Mouse (Mus musculus) right cerebral cortex, postnatal 10 days (tissue): Measurements from ENCODE around the gene Cox14.
"Not testable (repeated sequence)": the region's sequence is repeated elsewhere in the genome, so short reads cannot be mapped to it uniquely, and the experiment has no call there.

Experiments used
- DNase-seq, 2 experiments: peaks; one replicate each; pipeline ENCODE4 v3.0.0; 2021; ENCODE audit warnings: low spot score in 2 of 2

Cox14 gene

DNA sequence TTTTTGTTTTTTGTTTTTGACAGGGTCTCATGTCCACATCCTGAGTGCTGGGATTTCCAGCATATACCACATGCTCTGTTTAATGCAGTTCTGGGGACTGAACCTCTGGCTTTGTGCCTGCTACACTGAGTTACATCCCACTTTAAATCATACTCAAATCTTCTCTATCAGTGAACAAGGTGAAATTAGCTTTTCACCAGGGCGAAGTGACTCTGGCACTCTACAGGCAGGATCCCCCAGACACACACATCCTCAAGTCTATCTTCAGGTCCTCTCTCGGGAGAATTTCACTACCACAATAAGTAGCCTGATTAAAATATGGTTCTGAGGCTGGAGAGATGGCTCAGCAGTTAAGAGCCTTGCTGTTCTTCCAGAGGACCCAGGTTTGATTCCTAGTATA lies 1.1 kb downstream of the Cox14 start:
- DNase-seq = no peak

DNA sequence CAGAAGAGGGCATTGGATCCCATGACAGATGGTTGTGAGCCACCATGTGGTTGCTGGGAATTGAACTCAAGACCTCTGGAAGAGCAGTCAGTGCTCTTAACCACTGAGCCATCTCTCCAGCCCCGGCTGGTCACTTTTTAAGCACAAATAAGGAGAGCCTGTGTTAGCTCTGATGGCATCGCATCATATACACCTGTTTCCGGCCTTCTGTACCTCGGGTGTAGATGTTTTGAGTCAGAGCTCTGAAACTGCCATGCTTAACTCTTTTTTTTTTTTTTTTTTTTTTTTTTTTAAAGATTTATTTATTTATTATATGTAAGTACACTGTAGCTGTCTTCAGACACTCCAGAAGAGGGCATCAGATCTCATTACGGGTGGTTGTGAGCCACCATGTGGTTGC lies 1.6 kb downstream of the Cox14 start:
- not testable (repeated sequence) for DNase-seq

DNA sequence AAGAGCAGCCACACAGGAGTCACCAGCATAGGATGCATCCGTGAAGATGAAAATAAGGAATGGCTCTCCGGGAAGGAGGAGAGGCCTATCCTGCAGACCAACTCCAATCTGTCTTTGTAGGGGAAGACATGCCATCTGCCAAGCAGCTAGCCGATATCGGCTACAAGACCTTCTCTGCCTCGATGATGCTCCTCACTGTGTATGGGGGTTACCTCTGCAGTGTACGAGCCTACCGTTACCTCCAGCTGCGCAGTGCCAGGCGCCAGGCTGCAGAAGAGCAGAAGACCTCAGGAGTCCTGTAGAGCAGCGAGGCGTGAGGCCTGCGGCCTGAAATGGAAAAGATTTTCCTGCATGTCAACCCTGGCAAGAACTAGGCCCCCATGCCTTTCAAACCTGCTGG lies 2.1 kb downstream of the Cox14 start:
- no peak for DNase-seq

DNA sequence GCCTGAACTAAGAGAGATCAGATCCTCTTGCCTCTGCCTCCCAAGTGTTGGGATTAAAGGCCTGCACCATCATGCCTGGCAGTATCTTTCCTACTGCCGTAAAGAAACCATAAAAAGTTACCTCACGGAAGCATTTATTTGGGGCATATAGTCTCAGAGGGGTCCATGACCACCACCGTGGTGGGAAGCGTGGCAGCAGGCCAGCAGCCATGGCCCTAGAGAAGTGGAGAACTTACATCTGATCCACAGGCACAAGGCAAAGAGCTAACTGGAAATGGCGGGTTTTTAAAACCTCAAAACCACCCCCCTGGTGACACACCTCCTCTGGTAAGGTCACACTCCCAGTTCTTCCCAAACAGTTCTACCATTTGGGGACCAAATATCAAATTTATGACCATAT lies 2.8 kb downstream of the Cox14 start:
- DNase-seq = no peak

DNA sequence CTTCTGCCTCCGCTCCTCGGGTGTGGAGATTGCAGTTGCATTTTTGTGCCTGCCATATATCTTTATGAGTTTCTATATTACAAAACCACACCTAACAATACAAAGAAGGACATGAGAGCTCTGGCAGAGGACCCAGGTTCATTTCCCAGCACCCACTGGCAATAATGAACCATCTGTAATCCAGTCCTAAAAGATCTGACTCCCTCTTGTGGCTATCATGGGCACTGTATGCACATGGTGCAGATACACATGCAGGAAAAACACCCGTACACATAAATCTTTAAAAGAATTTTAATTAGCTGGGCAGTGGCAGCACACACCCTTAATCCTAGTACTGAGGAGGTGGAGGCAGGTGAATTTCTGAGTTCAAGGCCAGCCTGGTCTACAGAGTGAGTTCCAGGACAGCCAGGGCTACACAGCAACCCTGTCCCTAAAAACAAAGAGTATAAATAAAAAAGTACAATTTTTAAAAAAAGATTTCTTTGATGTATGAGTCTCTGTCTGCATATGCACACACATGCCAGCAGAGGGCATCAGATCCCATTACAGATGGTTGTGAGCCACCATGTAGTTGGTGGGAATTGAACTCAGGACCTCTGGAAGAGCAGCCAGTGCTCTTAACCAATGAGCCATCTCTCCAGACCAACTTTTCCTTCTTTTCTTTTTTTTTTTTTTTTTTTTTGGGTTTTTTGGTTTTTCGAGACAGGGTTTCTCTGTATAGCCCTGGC lies 3.8 kb downstream of the Cox14 start:
- no peak for DNase-seq

DNA sequence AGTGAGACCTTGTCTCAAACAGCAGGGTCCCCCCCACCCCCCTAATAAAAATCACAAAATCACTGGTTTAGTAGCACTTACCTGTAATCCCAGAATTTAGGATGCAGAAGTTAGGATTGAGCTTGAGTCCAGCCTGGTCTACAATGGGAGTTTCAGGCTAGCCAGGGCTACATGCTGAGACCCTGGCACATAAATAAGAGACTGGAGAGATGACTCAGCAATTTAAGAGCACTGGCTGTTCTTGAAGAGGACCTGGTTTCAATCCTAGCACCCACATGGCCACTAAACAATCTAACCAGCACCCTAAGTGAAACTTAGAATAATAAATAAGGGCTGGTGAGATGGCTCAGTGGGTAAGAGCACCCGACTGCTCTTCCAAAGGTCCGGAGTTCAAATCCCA lies 5.7 kb downstream of the Cox14 start:
- no peak for DNase-seq

DNA sequence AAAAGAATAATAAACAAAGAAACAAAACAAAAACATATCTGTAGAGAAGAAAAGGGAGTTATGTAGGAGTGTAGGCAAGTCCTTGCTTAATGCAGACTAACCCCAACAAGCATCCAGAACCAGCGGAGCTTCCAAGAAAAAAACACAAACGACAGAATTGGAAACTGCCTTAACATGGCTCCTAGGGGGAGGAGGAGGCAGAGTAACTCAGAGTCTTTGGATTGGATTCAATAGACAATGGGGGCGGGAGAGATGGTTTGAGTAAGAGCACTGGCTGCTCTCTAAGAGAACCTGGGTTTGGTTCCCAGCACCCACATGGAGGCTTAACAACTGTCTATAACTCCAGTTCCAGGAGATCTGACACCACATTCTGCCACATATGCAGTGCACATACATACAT lies 6.3 kb downstream of the Cox14 start:
- DNase-seq = no peak

DNA sequence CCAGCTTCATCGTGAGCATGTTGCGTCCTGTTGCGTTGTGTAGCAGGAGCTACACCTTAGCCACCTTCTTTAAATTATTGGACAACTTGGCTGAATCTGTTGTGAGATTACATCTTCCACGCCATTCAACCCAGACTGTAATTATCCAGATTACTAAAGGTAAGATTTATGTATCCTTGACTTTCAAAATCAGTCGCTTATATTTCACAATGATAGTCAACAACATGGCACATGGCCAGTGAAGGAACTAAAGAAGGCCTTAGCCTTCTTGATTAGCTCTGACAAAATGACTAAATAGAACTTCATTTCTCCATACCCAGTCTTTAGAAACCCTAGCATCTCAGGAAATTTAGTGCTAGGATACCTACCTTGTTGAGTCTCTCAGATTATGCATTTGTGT lies 7.8 kb downstream of the Cox14 start:
- no peak for DNase-seq

DNA sequence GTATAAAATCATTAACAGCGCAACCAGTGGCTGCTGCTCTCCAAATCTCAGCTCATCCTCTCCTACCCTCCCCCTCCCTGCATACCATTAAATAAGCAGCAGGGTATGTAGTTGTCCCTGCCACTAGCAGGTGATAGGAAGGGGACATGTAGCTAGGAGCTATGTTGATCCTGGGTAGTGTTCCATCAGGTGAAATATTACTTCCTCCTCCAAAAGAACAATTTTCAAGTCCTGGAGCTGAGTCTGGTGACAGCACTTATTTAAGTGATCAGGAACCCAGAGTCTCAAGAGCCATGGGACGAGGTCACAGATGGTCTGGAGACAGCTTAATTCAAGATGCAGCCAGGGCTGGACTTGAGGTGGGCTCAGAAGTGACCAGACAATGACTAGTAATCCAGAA lies 10.2 kb downstream of the Cox14 start:
- peak; percentile 100 for DNase-seq

DNA sequence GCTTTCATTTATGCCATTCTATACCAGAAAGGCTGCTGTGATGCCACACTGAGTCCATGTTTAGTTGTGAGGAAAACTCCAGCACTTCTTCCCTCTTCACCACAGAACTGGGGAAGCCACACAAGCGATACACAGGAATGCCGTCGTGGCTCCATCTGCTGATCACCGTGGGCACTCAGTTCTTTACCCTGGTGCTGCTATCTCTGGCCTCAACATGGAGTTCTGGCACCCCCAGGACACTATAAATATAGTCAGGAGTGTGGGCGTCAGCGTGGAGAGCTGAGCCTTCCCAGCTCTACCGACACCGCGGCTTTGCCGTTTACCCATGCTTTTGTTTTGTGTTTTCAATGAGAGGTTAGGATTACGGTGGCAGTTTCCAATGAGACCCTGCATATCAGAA lies 11.3 kb downstream of the Cox14 start:
- no peak for DNase-seq

DNA sequence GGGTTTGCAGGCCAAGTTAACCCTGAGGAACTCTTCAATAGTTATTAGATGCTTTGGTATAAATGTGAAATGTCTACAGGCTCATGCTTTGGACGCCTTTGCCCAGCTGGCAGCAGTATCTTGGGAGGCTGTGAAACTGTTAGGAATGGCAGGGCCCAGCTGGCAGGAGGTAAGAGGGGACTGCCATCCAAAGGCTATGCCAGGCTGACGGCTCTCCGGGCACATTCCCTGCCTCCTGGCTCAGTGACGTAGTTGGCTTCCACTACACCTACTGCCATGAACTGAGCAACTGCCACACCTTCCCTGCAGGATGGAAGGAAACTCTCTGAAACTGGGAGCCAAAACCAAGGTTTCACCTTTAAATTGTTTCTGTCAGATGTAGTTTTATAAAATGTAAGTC lies 14.8 kb downstream of the Cox14 start:
- DNase-seq = no peak

DNA sequence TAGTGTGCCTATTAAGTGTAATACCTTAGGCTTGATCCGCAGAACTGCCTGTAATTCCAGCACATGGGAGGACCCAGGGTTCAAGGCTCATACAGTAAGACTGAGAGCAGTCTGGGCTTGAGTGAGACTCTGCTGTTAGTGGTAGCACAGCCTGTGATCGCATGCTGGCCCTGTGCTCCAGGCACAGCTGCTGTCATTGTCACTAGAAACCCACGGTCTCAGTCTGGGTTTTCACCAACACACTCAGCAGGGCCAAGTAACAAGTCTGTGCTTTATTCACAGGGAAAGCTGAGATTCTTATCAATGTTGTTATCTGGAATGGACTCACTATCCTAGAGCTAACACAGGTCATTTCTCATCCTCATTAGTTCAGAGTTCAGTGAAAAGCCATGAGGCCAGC lies 28.8 kb downstream of the Cox14 start:
- DNase-seq = no peak

DNA sequence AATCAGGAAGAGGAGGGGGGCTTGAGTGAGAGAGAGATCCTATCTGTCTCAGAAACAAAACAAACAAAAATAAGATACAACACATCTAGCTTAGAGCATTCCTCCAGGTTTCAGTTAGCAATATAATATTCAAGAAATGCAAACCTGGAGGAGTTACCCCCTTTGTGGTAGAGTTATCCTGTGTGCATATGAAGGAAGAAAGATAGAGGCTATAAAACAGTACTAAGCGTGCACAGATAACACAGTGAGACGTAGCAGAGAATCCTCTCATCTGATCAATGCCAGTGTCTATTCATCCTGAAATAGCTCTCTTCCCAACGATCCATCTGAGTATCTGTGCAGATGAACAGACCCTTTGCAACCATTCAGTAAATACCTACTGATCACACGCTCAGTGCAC lies 42.0 kb downstream of the Cox14 start:
- no peak for DNase-seq

DNA sequence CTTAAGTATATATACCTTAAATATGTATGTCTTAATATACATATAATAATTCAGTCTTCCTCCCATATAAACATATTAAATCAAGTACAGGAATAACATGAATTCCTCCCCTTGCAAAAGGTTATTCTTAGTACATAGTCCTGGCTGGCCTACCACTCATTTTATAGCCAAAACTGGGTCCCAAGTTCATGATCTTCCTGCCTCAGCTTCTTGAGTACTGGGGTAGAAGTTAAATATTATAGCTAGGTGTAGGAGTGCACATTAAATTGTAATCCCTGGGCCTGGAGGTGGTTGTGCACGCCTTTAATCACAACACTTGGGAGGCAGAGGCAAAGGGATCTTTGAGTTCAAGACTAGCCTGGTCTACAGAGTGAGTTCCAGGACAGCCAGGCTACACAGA lies 43.3 kb downstream of the Cox14 start:
- DNase-seq = no peak

DNA sequence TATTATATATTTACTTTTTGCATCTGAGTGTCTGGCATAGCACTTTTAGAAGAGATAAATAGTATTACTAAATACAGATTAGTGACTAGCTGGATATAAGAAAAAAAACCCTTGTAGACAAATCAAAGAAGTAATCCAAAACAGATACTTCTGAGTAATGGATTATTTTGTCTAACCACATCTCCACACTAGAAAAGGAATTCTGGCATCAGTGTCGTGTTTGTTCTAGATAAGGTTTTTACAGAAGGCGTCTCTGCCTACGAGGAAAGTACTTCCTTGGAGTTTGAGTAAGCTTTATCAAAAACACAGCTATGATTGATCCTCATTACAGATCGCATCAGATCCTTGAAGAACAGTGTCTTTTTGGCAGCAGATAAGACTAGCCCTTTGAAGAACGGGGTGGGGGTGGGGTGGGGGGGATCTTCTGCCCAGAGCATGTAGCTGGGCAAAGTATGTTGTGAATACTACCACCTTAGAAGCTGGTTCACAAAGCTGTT lies 45.6 kb downstream of the Cox14 start:
- no peak for DNase-seq

DNA sequence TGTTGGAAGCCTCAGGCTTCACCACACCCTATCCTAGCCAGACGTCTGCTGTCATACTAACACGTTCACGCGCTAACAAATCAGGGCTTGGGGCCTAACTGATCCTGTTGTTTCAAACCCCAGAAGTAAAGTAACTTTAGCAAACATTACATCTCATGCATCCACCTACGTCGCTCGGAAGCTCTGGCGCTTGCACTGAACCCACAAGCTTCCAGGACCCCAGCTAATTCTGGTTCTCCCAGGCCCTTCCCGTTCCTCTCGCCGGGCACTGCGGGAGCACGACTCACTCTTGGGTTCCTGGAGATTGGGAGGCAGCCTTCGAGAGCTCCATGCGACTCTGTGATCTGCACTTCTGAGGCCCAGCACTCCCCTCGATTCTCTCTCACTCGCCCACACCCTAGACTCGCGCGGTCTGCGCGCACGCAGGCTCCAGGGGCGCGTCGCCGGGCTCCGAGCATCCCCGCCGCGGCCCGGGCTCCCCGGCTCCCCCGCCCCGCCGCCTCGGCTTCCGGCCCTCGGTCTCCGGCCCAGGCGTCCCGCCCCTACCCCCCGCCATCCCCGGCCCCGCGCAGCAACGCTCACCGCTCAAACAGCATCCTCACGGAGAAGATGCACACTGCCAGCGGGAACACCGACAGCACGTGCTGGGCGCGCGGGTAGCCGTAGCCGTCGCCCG lies 46.3 kb downstream of the Cox14 start:
- DNase-seq = peak; percentile 47 to 48

DNA sequence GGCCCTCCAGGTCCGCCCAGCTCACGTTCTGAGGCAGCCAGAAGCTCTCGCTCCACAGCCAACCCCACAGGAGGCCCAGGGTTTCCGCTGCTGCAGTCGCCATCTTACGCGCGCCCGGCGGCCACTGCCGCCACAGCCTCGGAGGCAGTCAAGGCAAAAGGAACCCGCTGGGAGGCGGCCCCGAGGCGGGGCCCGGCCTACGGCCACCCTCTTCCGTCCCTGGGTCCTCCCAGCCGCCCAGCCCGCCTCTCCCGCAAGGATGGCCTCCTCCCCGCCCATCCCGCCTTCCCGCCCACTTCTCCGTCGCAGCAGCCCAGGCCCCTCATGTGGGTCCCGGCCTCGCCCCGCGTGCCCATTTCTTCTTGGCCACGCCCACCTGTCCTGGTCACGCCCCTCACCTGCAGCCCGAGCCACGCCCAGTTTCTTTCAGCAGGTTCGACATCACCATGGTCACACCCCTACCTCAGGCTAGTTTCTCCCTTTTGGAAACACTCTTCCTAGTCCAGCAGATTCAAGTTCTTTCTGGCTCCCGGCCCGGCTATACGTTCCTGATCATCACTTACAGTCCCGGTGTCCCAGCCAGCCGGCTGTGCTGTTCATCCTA lies 47.0 kb downstream of the Cox14 start:
- peak; percentile 90 to 91 for DNase-seq

DNA sequence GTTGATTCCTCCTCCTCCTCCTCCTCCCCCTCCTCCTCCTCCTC lies 47.3 kb downstream of the Cox14 start, which contains the start of gene Cers5:
Cers5 (minus strand) TSS at position 5 of the 44 bp plus-strand sequence.
- not testable (repeated sequence) for DNase-seq

DNA sequence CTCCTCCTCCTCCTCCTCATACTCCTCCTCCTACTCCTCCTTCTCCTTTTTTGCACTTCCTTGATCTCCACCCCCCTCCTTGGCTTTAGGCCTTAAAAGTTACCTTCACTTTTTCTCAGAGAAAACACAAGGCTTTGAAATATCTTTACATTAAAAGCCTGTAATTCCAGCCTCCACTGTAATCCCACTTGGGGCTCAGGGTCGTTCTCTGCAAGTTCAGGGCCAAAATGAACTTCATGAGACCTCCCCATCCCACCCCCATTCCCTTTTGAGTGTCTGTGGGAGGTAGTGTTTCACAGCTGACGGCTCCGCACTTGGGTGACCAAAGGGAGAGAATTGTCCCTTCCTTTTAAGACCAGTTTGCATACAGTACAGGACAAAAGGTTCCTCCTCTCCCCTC lies 47.5 kb downstream of the Cox14 start:
- DNase-seq = no peak
